Mouse (Mus musculus): ENCODE data around the gene Cdh24. TPM values are rescaled to one million over a fixed set of nuclear protein-coding genes. Genes with fewer than 3 reads are reported as not detected.

Gene Cdh24
- polyA plus RNA-seq, 1 experiment from 2014 or later, result 14.0 TPM

MicroRNAs within 50 kb of the gene (microRNA counts, 519-probe panel; counts per million panel counts)
- not detected for microRNA mmu-miR-686

Small RNA genes lying within 50 kb of the gene (microRNA-seq; reads per million reads assigned to microRNA genes)
- gene Mir686 (not detected), gene Mir6948 (not detected)

Other genes with a start within 250 kb of the Cdh24 start
- 6.2 and 7.9 TPM in 2 replicates for gene Slc7a7, start 223.6 kb downstream of the Cdh24 start, polyA plus RNA-seq (2015; fragmentation: Nextera tagmentation; extraction: Ambion mirVana)
- 236 and 303 TPM in 2 replicates for gene Mrpl52, start 214.5 kb downstream of the Cdh24 start, polyA plus RNA-seq (2015; fragmentation: Nextera tagmentation; extraction: Ambion mirVana)
- gene Mmp14, start 209.8 kb downstream of the Cdh24 start, polyA plus RNA-seq (2015; fragmentation: Nextera tagmentation; extraction: Ambion mirVana), result 40.7 and 60.5 TPM in 2 replicates
- gene Lrp10, start 177.2 kb downstream of the Cdh24 start, polyA plus RNA-seq (2015; fragmentation: Nextera tagmentation; extraction: Ambion mirVana), result 31.8 and 33.7 TPM in 2 replicates
- gene Rem2, start 165.3 kb downstream of the Cdh24 start, polyA plus RNA-seq (2015; fragmentation: Nextera tagmentation; extraction: Ambion mirVana), result 32.3 and 44.0 TPM in 2 replicates
- gene Prmt5, start 123.8 kb downstream of the Cdh24 start, polyA plus RNA-seq (2015; fragmentation: Nextera tagmentation; extraction: Ambion mirVana), result 92.3 and 93.9 TPM in 2 replicates
- 20.5 and 34.8 TPM in 2 replicates for gene Haus4, start 86.7 kb downstream of the Cdh24 start, polyA plus RNA-seq (2015; fragmentation: Nextera tagmentation; extraction: Ambion mirVana)
- gene Ajuba, start 63.8 kb downstream of the Cdh24 start, polyA plus RNA-seq (2015; fragmentation: Nextera tagmentation; extraction: Ambion mirVana), result 6.1 and 12.9 TPM in 2 replicates
- gene 4931414P19Rik, start 35.4 kb downstream of the Cdh24 start, polyA plus RNA-seq (2015; fragmentation: Nextera tagmentation; extraction: Ambion mirVana), result 4.4 and 6.5 TPM in 2 replicates
- 446 and 448 TPM in 2 replicates for gene Psmb5, start 23.3 kb downstream of the Cdh24 start, polyA plus RNA-seq (2015; fragmentation: Nextera tagmentation; extraction: Ambion mirVana)
- 0.04 and 27.8 TPM in 2 replicates for gene Psmb11, start 19.9 kb downstream of the Cdh24 start, polyA plus RNA-seq (2015; fragmentation: Nextera tagmentation; extraction: Ambion mirVana)
- gene Gm17606, start 412 bp downstream of the Cdh24 start, polyA plus RNA-seq (2015; fragmentation: Nextera tagmentation; extraction: Ambion mirVana), result not detected in 2 replicates
- 72.2 and 72.3 TPM in 2 replicates for gene 1700123O20Rik, start 44.9 kb upstream of the Cdh24 start, polyA plus RNA-seq (2015; fragmentation: Nextera tagmentation; extraction: Ambion mirVana)
- 113 and 115 TPM in 2 replicates for gene Acin1, start 45.6 kb upstream of the Cdh24 start, polyA plus RNA-seq (2015; fragmentation: Nextera tagmentation; extraction: Ambion mirVana)
- 0.18 and 0.19 TPM in 2 replicates for gene Gm29776, start 57.5 kb upstream of the Cdh24 start, polyA plus RNA-seq (2015; fragmentation: Nextera tagmentation; extraction: Ambion mirVana)
- gene Cebpe, start 70.8 kb upstream of the Cdh24 start, polyA plus RNA-seq (2015; fragmentation: Nextera tagmentation; extraction: Ambion mirVana), result 0.12 and 0.29 TPM in 2 replicates
- 6.1 and 8.1 TPM in 2 replicates for gene Slc7a8, start 140.6 kb upstream of the Cdh24 start, polyA plus RNA-seq (2015; fragmentation: Nextera tagmentation; extraction: Ambion mirVana)
- 0.19 TPM in 1 of 2 replicates, not detected in the other for gene Rnf212b, start 172.8 kb upstream of the Cdh24 start, polyA plus RNA-seq (2015; fragmentation: Nextera tagmentation; extraction: Ambion mirVana)
- 10.6 and 14.5 TPM in 2 replicates for gene Homez, start 229.6 kb upstream of the Cdh24 start, polyA plus RNA-seq (2015; fragmentation: Nextera tagmentation; extraction: Ambion mirVana)
- 4.0 and 4.1 TPM in 2 replicates for gene Ppp1r3e, start 236.2 kb upstream of the Cdh24 start, polyA plus RNA-seq (2015; fragmentation: Nextera tagmentation; extraction: Ambion mirVana)
- 3.4 and 4.0 TPM in 2 replicates for gene Bcl2l2, start 242.0 kb upstream of the Cdh24 start, polyA plus RNA-seq (2015; fragmentation: Nextera tagmentation; extraction: Ambion mirVana)
- not detected in 2 replicates for gene Gm20521, start 242.1 kb upstream of the Cdh24 start, polyA plus RNA-seq (2015; fragmentation: Nextera tagmentation; extraction: Ambion mirVana)